Mouse (Mus musculus): ENCODE measurements at regions not wholly inside any gene's neighbourhood (a gene's known extent, or its start where the extent isn't known, plus 50 kb on each side); places are given as distances from the start of the nearest gene placed in this dataset.

GRCm38 (mm10) chr3:132006191-132006590, 78.9 kb upstream of the Dkk2 start:
- no peak overlapping the region for H3K4me2 ChIP-seq (replicated peaks; ENCODE audit: low read depth, low read length, severe bottlenecking)
- H3K9ac ChIP-seq (ENCODE audit: low read depth, low read length, severe bottlenecking) = no peak overlapping the region
- no peak for TF ChIP-seq POLR2A (IDR thresholded peaks at IDR 0.05; ENCODE audit: borderline replicate concordance, extremely low read depth, insufficient read depth, insufficient read length)
- ATAC-seq (ENCODE audit: low FRiP score, low read depth) = no peak
- H3K27me3 ChIP-seq (ENCODE audit: control insufficient read depth, insufficient read depth, low read length) = no peaks in the 10 kb centered on the region
- H3K9me3 ChIP-seq (ENCODE audit: control insufficient read depth, low read length) = no peaks in the 10 kb centered on the region
- 68% methylated on average over 7 of the region's 7 CpGs for WGBS
- no peak for DNase-seq (ENCODE audit: low spot score)
- no peak overlapping the region for H3K27ac ChIP-seq (replicated peaks; ENCODE audit: low read depth, low read length)
- no peaks in the 10 kb centered on the region for H3K4me1 ChIP-seq (ENCODE audit: control insufficient read depth, insufficient read depth, low read length)
- no peak overlapping the region for H3K4me3 ChIP-seq (replicated peaks; ENCODE audit: low read length)
- H3K36me3 ChIP-seq (ENCODE audit: control insufficient read depth, insufficient read depth, low read length) = no peaks in the 10 kb centered on the region

GRCm38 (mm10) chr3:132006912-132007311, 78.2 kb upstream of the Dkk2 start:
- WGBS = 51% methylated on average over 11 of the region's 11 CpGs
- no peak for ATAC-seq (ENCODE audit: low FRiP score, low read depth)

GRCm38 (mm10) chr3:132007356-132007755, 77.7 kb upstream of the Dkk2 start:
- Histone ChIP-seq H3K27ac (replicated peaks; ENCODE audit: low read depth, low read length) (no peak overlapping the region), H3K4me2 (replicated peaks; ENCODE audit: low read depth, low read length, severe bottlenecking) (no peak overlapping the region), H3K4me1 (ENCODE audit: control insufficient read depth, insufficient read depth, low read length) (no peaks in the 10 kb centered on the region), H3K36me3 (ENCODE audit: control insufficient read depth, insufficient read depth, low read length) (no peaks in the 10 kb centered on the region), H3K4me3 (replicated peaks; ENCODE audit: low read length) (no peak overlapping the region), H3K9ac (ENCODE audit: low read depth, low read length, severe bottlenecking) (no peak overlapping the region), H3K9me3 (ENCODE audit: control insufficient read depth, low read length) (no peaks in the 10 kb centered on the region), H3K27me3 (ENCODE audit: control insufficient read depth, insufficient read depth, low read length) (no peaks in the 10 kb centered on the region)
- WGBS = 72% methylated on average over 4 of the region's 4 CpGs
- ATAC-seq (ENCODE audit: low FRiP score, low read depth) (no peak), DNase-seq (ENCODE audit: low spot score) (no peak)
- TF ChIP-seq POLR2A (IDR thresholded peaks at IDR 0.05; ENCODE audit: borderline replicate concordance, extremely low read depth, insufficient read depth, insufficient read length) = no peak

More at GRCm38 (mm10) chr3:132006912-132007311, 78.2 kb upstream of the Dkk2 start:
- Histone ChIP-seq H3K36me3 (ENCODE audit: control insufficient read depth, insufficient read depth, low read length) (no peaks in the 10 kb centered on the region), H3K4me1 (ENCODE audit: control insufficient read depth, insufficient read depth, low read length) (no peaks in the 10 kb centered on the region), H3K9me3 (ENCODE audit: control insufficient read depth, low read length) (no peaks in the 10 kb centered on the region), H3K4me3 (replicated peaks; ENCODE audit: low read length) (no peak overlapping the region), H3K9ac (ENCODE audit: low read depth, low read length, severe bottlenecking) (no peak overlapping the region), H3K27me3 (ENCODE audit: control insufficient read depth, insufficient read depth, low read length) (no peaks in the 10 kb centered on the region), H3K4me2 (replicated peaks; ENCODE audit: low read depth, low read length, severe bottlenecking) (no peak overlapping the region), H3K27ac (replicated peaks; ENCODE audit: low read depth, low read length) (no peak overlapping the region)
- no peak for DNase-seq (ENCODE audit: low spot score)
- no peak for TF ChIP-seq POLR2A (IDR thresholded peaks at IDR 0.05; ENCODE audit: borderline replicate concordance, extremely low read depth, insufficient read depth, insufficient read length)

- Histone ChIP-seq H3K27me3 (ENCODE audit: control insufficient read depth, insufficient read depth, low read length) (no peaks in the 10 kb centered on the region), H3K36me3 (ENCODE audit: control insufficient read depth, insufficient read depth, low read length) (no peaks in the 10 kb centered on the region), H3K4me3 (replicated peaks; ENCODE audit: low read length) (no peak overlapping the region), H3K27ac (replicated peaks; ENCODE audit: low read depth, low read length) (no peak overlapping the region), H3K4me2 (replicated peaks; ENCODE audit: low read depth, low read length, severe bottlenecking) (no peak overlapping the region), H3K4me1 (ENCODE audit: control insufficient read depth, insufficient read depth, low read length) (peaks cover 8% of the 10 kb centered on the region), H3K9ac (ENCODE audit: low read depth, low read length, severe bottlenecking) (no peak overlapping the region), H3K9me3 (ENCODE audit: control insufficient read depth, low read length) (no peaks in the 10 kb centered on the region)
- TF ChIP-seq POLR2A (IDR thresholded peaks at IDR 0.05; ENCODE audit: borderline replicate concordance, extremely low read depth, insufficient read depth, insufficient read length) = no peak
- DNase-seq (ENCODE audit: low spot score) = no peak
- 34% methylated on average over 6 of the region's 6 CpGs for WGBS
- ATAC-seq (ENCODE audit: low FRiP score, low read depth) = no peak
Measured at GRCm38 (mm10) chr3:132015205-132015604, 69.9 kb upstream of the Dkk2 start.

GRCm38 (mm10) chr3:132017485-132018261, 67.4 kb upstream of the Dkk2 start:
- 49% methylated on average over 15 of the region's 15 CpGs for WGBS
- no peak for ATAC-seq (ENCODE audit: low FRiP score, low read depth)
- Histone ChIP-seq H3K4me1 (ENCODE audit: control insufficient read depth, insufficient read depth, low read length) (peaks cover 8% of the 10 kb centered on the region), H3K4me2 (replicated peaks; ENCODE audit: low read depth, low read length, severe bottlenecking) (no peak overlapping the region), H3K36me3 (ENCODE audit: control insufficient read depth, insufficient read depth, low read length) (no peaks in the 10 kb centered on the region), H3K4me3 (replicated peaks; ENCODE audit: low read length) (no peak overlapping the region), H3K9ac (ENCODE audit: low read depth, low read length, severe bottlenecking) (no peak overlapping the region), H3K27me3 (ENCODE audit: control insufficient read depth, insufficient read depth, low read length) (no peaks in the 10 kb centered on the region), H3K27ac (replicated peaks; ENCODE audit: low read depth, low read length) (no peak overlapping the region), H3K9me3 (ENCODE audit: control insufficient read depth, low read length) (no peaks in the 10 kb centered on the region)
- TF ChIP-seq POLR2A (IDR thresholded peaks at IDR 0.05; ENCODE audit: borderline replicate concordance, extremely low read depth, insufficient read depth, insufficient read length) = no peak
- DNase-seq (ENCODE audit: low spot score) = no peak

Data from limb, embryonic 14.5 days (tissue).